Mouse (Mus musculus) forebrain, embryonic 14.5 days (tissue): Measurements from ENCODE around the gene Abcd3. TPM values are rescaled to one million over a fixed set of nuclear protein-coding genes. Genes with fewer than 3 reads are reported as not detected.

Experiments
- ATAC-seq: fragments of 200-750 bp; cut with Nextera tagmentation; 2 replicates; pipeline ENCODE4 v1.8.0; 2017; ENCODE audit warnings: mild to moderate bottlenecking, moderate library complexity
- DNase-seq: peaks from one replicate; pipeline ENCODE4 v3.0.0-alpha.2; 2015; ENCODE audit warnings: low spot score
- H3K27ac ChIP-seq: fragments of 300-500 bp; sonication (generic); 2 replicates; pipeline ENCODE4 v1.5.1; 2014; ENCODE audit warnings: low read depth, mild to moderate bottlenecking, control low read depth, low read length, moderate library complexity
- H3K27me3 ChIP-seq: fragments of 300-500 bp; sonication (generic); replicated peaks from 2 replicates; pipeline ENCODE4 v1.6.1; 2014; ENCODE audit warnings: low read length, control low read depth, mixed read lengths; ENCODE audit not compliant: control insufficient read depth, insufficient read depth
- H3K36me3 ChIP-seq: fragments of 300-500 bp; sonication (generic); 2 replicates; pipeline ENCODE4 v1.6.1; 2014; ENCODE audit warnings: low read length, control low read depth; ENCODE audit not compliant: control insufficient read depth, insufficient read depth
- H3K4me1 ChIP-seq: fragments of 300-500 bp; sonication (generic); 2 replicates; pipeline ENCODE4 v1.6.1; 2014; ENCODE audit warnings: antibody characterized with exemption, low read length, control low read depth; ENCODE audit not compliant: control insufficient read depth, insufficient read depth
- H3K4me2 ChIP-seq: fragments of 300-500 bp; sonication (generic); 2 replicates; pipeline ENCODE4 v1.6.1; 2014; ENCODE audit warnings: mild to moderate bottlenecking, control low read depth, low read length
- H3K4me3 ChIP-seq: fragments of 300-500 bp; sonication (generic); 2 replicates; pipeline ENCODE4 v1.5.1; 2014; ENCODE audit warnings: low read depth, low read length, control low read depth
- H3K9ac ChIP-seq: fragments of 300-500 bp; sonication (generic); 2 replicates; pipeline ENCODE4 v1.6.1; 2014; ENCODE audit warnings: mild to moderate bottlenecking, low read length, control low read depth, moderate library complexity
- H3K9me3 ChIP-seq: fragments of 300-500 bp; sonication (generic); replicated peaks from 2 replicates; pipeline ENCODE4 v1.6.1; 2016; ENCODE audit warnings: low read length, control low read depth, mixed read lengths; ENCODE audit not compliant: control insufficient read depth
- WGBS: fragments of 180-500 bp; shearing (Covaris S2); extraction: QIAGEN DNeasy Blood & Tissue Kit; methylation state at CpG from one replicate; pipeline ENCODE4 v1.1.7; 2014; 5-methylcytosine and 5-hydroxymethylcytosine counted together
- polyA plus RNA-seq: library from polyadenylated mRNA; unstranded; fragments of >200 nt; fragmentation: Nextera tagmentation; extraction: Ambion mirVana; gene quantifications from 2 replicates; pipeline ENCODE4 v1.2.1, GENCODE M21; 2014

Abcd3 gene
- polyA plus RNA-seq, 1 experiment from 2014 or later: 63.8 TPM

DNA sequence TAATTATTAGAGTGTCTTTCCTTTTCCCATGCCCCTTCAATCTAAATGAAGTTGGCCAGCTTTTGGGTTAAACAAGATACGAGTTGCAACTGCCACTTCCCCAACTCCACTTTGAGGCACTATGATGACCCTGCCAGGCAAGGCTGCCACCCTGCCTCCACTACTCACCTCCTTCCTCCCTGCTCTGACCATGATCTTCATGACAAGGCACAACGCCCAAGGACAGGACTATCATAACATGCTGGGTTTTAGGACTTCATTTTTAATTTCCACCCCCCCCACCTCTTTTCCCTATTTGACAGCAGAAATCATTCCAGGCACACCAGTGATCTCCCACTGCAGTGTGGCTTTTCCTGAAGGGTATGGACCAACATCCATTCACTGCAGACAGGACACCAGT lies 77.2 kb downstream of the Abcd3 start:
- Histone ChIP-seq H3K4me3 (no peak overlapping the region), H3K4me2 (no peak overlapping the region), H3K27me3 (no peaks in the 10 kb centered on the region), H3K9ac (no peak overlapping the region), H3K27ac (no peak overlapping the region), H3K9me3 (no peaks in the 10 kb centered on the region), H3K4me1 (0 out of 2 replicates have a peak, but pooled peaks cover 3% of the 10 kb centered on the region), H3K36me3 (0 out of 2 replicates have a peak, but pooled peaks cover 4% of the 10 kb centered on the region)
- DNase-seq: no peak
- 68% methylated on average over 2 of the region's 2 CpGs for WGBS
- ATAC-seq: no peak

DNA sequence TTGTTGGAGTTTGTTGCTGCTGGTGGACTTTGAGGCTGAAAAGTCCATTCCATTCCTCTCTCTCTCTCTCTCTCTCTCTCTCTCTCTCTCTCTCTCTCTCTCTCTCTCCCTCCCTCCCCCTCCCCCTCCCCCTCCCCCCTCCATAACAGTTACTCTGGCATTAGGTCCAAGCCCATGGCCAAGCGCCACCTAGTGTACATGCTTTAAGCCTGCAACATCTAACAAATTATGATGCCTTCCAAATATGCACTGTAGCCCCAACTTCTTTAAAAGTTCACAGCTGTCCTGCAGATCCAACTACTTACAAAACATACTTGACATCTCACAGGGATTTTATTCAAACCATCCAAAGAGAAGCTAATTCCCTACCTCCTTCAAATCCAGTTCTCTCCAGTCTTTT lies 77.6 kb downstream of the Abcd3 start:
- 0% methylated on average over 1 of the region's 1 CpGs for WGBS
- no peak overlapping the region for H3K27ac ChIP-seq
- 0 out of 2 replicates have a peak, but pooled peaks cover 3% of the 10 kb centered on the region for H3K4me1 ChIP-seq
- H3K9me3 ChIP-seq: no peaks in the 10 kb centered on the region
- H3K4me3 ChIP-seq: no peak overlapping the region
- H3K9ac ChIP-seq: no peak overlapping the region
- DNase-seq: no peak
- H3K36me3 ChIP-seq: 0 out of 2 replicates have a peak, but pooled peaks cover 6% of the 10 kb centered on the region
- ATAC-seq: no peak
- H3K4me2 ChIP-seq: no peak overlapping the region
- no peaks in the 10 kb centered on the region for H3K27me3 ChIP-seq

DNA sequence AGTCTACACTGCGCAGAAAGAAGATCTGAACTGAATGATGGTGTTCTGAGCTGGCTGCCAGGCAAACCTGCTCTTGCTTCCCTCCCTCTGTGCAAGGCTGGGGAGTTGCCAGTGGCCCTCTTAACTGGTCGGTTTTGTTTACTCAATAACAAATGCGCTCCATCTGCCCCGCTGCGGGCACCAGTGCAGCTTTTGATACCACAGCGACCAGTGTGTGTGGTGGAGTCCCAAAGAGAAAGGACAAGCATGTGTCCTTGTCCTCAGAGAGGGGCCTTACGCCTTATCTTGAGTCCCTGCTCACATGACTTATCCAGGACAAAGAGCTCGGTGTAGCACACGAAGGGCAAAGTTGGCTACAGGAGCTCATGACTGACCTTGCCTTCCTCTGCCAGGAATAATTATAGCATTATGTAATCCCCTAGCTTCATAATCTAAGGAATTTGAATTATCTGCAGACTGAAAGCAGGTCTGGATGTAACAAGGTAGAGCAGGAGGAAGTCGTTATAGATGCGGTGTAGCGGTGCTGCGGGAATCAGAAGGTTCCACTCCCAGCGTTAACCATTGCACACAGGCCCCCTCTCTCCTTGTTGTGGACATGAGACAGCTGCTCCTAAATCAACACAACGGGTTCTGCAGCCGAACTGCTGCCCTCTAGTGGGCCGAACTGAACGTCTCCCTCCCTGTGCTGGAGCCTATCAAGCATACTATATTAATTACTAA lies 78.9 kb downstream of the Abcd3 start:
- Histone ChIP-seq H3K36me3 (0 out of 2 replicates have a peak, but pooled peaks cover 12% of the 10 kb centered on the region), H3K4me1 (0 out of 2 replicates have a peak, but pooled peaks cover 3% of the 10 kb centered on the region), H3K27ac (peak overlapping the region; percentile 6; the same call in 1 of the 2 replicates), H3K9ac (no peak overlapping the region), H3K9me3 (no peaks in the 10 kb centered on the region), H3K4me3 (no peak overlapping the region), H3K27me3 (no peaks in the 10 kb centered on the region), H3K4me2 (no peak overlapping the region)
- 25% methylated on average over 18 of the region's 18 CpGs for WGBS
- peak; percentile 92 for ATAC-seq
- DNase-seq: peak; percentile 89

DNA sequence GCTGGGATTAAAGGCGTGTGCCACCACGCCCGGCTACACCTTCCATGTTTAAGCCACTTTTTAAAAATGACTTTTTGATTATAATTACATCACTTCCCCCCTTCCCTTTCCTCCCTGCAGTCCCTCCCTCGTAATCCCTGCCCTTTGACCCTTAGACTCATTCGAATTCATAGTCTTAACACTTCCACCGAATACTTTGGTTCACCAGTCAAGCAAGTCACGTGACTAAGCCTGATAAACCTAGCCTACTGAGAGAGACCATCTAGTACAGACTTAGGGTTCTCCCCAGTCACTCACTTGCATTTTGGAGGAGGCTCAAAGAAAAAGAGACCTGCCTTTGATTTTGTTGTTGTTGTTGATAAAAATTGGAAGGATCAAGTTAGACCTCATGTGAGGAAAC lies 79.6 kb downstream of the Abcd3 start:
- 81% methylated on average over 7 of the region's 7 CpGs for WGBS
- 0 out of 2 replicates have a peak, but pooled peaks cover 3% of the 10 kb centered on the region for H3K4me1 ChIP-seq
- H3K36me3 ChIP-seq: 0 out of 2 replicates have a peak, but pooled peaks cover 12% of the 10 kb centered on the region
- H3K4me2 ChIP-seq: no peak overlapping the region
- H3K4me3 ChIP-seq: no peak overlapping the region
- no peaks in the 10 kb centered on the region for H3K9me3 ChIP-seq
- no peak overlapping the region for H3K27ac ChIP-seq
- ATAC-seq (no peak), DNase-seq (no peak)
- H3K9ac ChIP-seq: no peak overlapping the region
- H3K27me3 ChIP-seq: no peaks in the 10 kb centered on the region

GRCm38 (mm10) chr3:121729678-121730077 lies 85.4 kb downstream of the Abcd3 start:
- no peak for ATAC-seq
- H3K27me3 ChIP-seq: no peaks in the 10 kb centered on the region
- DNase-seq: no peak
- H3K36me3 ChIP-seq: 0 out of 2 replicates have a peak, but pooled peaks cover 12% of the 10 kb centered on the region
- no peak overlapping the region for H3K4me2 ChIP-seq
- no peak overlapping the region for H3K27ac ChIP-seq
- H3K4me1 ChIP-seq: no peaks in the 10 kb centered on the region
- H3K9me3 ChIP-seq: no peaks in the 10 kb centered on the region
- 78% methylated on average over 4 of the region's 4 CpGs for WGBS
- H3K4me3 ChIP-seq: no peak overlapping the region
- H3K9ac ChIP-seq: no peak overlapping the region

DNA sequence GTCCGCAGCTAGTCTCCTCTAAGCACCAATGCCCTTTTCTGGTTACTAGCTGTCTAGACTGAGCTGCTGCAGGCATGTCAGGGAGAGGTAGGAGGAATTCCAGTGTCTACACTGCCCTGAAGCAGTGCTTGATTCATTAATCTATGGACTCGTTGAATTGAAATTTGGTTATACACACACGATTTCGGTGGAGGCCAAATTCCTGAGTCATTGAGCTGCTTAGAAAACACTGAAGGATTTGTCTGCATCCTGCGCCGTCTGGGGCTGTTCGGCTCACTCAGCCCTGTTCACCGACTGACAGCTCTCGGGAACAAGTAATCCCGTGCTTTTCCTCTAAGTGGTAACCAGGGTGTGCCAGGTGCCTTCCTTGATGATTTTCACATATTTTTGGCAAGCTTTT lies 89.5 kb downstream of the Abcd3 start:
- Histone ChIP-seq H3K27me3 (no peaks in the 10 kb centered on the region), H3K9ac (no peak overlapping the region), H3K9me3 (no peaks in the 10 kb centered on the region), H3K4me1 (0 out of 2 replicates have a peak, but pooled peaks cover 9% of the 10 kb centered on the region), H3K27ac (no peak overlapping the region), H3K36me3 (no peaks in the 10 kb centered on the region), H3K4me2 (no peak overlapping the region; the same call in 1 of the 2 replicates), H3K4me3 (no peak overlapping the region)
- 69% methylated on average over 10 of the region's 10 CpGs for WGBS
- ATAC-seq (no peak), DNase-seq (no peak)

DNA sequence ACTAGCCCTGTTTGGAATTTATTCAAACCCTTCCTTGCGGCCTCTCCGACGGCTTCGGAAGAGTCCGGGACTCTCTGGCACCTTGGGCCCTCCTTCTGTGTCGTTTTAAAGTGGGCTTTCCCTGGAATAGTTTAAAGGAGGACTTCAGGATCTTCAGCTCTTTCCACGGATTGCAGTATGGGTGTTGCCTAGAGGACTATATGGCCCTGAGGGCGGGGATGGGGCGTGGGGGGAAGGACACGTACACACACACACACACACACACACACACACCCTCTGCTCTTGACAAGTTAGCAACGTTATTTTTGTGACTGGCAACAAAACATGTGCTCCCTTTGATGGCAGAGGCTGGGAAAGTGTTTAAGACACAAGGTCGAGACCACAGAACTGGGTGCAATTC lies 90.5 kb downstream of the Abcd3 start:
- no peak for ATAC-seq
- no peaks in the 10 kb centered on the region for H3K36me3 ChIP-seq
- 31% methylated on average over 12 of the region's 12 CpGs for WGBS
- no peak overlapping the region for H3K27ac ChIP-seq
- H3K4me1 ChIP-seq: 0 out of 2 replicates have a peak, but pooled peaks cover 9% of the 10 kb centered on the region
- peak overlapping the region; percentile 69; the same call in 1 of the 2 replicates for H3K9ac ChIP-seq
- peak overlapping the region; percentile 67 for H3K4me3 ChIP-seq
- H3K4me2 ChIP-seq: peak overlapping the region; percentile 82
- DNase-seq: no peak
- H3K27me3 ChIP-seq: no peaks in the 10 kb centered on the region
- H3K9me3 ChIP-seq: no peaks in the 10 kb centered on the region

GRCm38 (mm10) chr3:121723968-121724524 lies 91.1 kb downstream of the Abcd3 start:
- H3K4me2 ChIP-seq: peak overlapping the region; percentile 82
- H3K4me3 ChIP-seq: peak overlapping the region; percentile 67
- DNase-seq (peak; percentile 50), ATAC-seq (peak; percentile 49)
- WGBS: 5% methylated on average over 20 of the region's 20 CpGs
- H3K36me3 ChIP-seq: no peaks in the 10 kb centered on the region
- H3K4me1 ChIP-seq: 0 out of 2 replicates have a peak, but pooled peaks cover 9% of the 10 kb centered on the region
- H3K9ac ChIP-seq: peak overlapping the region; percentile 69
- no peaks in the 10 kb centered on the region for H3K9me3 ChIP-seq
- H3K27me3 ChIP-seq: no peaks in the 10 kb centered on the region
- H3K27ac ChIP-seq: no peak overlapping the region
